Mouse (Mus musculus) A20 (cell line): Measurements from ENCODE around the gene Esr1.

Source experiments
- DNase-seq: peaks from one replicate; pipeline ENCODE4 v3.0.0-alpha.2; 2011; ENCODE audit warnings: low read depth, low spot score

Gene Esr1

DNA sequence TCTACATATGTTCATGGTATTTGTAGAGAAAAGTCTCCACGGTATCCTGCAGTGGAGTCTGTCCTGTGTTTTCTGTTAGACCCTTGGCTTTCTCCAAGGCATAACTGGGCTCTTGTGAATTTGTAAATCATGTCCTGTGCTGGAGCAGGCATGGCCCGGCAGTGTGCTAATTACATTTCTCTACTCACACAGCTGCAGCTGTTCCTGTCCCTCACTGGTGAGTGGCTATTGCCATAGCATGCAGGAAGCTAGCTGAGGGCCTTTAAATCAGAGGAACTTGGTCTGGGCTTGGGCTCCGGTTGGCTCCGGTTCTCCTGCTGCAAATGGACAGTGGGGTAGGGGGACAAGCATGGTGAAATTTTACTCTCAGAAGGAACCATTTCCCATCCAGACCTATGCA, 226.7 kb downstream of the Esr1 start:
- DNase-seq: no peak

GRCm38 (mm10) chr10:4841039-4841438, 229.6 kb downstream of the Esr1 start:
- DNase-seq: no peak

DNA sequence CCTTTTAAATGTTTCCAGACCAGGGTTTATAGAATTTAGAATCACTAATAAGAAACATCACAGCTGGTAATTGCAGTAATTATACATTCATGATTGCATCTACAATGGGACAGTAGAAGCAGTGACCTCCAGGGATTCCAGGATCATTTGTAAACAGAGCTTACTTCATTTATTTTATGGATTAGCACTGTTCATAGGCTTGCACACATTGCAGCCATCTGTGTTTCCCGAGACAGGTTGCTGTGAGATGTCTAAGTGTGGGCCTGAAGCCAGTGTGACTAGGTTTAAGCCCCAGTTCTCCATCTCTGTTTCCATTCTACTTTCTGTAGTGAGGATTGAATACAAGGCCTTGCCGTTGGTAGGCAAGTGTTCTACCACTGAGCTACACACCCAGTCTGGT, 236.1 kb downstream of the Esr1 start:
- no peak for DNase-seq

GRCm38 (mm10) chr10:4849881-4850280, 238.5 kb downstream of the Esr1 start:
- DNase-seq: no peak

- DNase-seq: no peak
These were observed 263.8 kb downstream of the Esr1 start for GRCm38 (mm10) chr10:4875076-4875737.

- no peak for DNase-seq
These were observed 270.0 kb downstream of the Esr1 start for GRCm38 (mm10) chr10:4881391-4881790.

DNA sequence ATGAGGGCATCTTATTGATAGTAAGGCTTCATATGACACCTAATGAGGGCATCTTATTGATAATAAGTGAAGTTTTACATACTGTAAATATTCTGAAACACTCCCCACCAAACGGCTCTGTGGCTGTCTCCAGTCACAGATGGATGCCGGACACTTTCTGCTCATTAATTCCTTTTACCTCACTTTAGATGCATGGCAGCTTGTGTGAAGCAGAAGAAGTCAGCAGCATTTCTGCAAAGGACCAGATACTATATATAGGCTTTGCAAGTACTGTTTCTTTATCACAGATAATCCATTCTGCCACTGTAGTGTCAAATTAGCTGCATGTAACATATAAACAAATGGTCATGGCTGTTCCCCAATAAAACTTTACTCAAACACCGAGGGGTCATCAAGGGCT, 274.1 kb downstream of the Esr1 start:
- no peak for DNase-seq

DNA sequence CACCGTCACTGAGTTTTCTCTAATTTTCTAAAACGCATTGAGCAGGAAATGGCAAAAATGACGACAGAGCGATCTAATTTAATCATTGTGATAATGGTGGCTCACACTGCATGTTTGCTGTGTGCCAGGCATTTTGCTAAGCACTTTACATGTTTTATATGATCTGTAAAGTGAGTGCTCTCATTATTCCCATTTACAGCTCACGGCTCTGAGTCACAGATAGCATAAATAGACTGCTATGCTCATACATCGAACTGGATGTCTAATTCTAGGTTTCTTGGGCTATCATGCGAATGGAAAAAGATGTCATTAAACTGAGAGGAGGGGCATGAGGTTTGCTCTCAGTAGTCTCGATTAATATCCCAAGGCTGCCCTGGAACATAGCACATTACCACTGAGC, 274.6 kb downstream of the Esr1 start:
- no peak for DNase-seq

DNA sequence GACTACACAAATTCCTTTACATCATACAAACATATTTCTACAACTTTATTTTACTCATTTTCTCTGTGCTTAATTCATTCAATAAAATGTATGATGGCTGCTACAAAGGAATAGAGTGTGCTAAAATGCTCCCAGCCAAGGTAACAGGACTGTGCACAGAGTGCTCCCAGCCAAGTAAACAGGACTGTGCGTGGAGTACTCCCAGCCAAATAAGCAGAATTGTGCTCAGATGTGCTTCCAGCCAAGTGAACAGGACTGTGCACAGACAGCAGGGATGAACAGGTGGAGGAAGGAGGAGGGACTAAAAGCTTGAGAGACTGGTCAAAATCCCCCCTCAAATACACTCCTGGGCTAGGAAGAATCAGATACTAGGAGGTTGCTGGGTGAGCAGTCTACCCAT, 282.1 kb downstream of the Esr1 start:
- no peak for DNase-seq

GRCm38 (mm10) chr10:4897789-4898188, 286.4 kb downstream of the Esr1 start:
- DNase-seq: no peak

DNA sequence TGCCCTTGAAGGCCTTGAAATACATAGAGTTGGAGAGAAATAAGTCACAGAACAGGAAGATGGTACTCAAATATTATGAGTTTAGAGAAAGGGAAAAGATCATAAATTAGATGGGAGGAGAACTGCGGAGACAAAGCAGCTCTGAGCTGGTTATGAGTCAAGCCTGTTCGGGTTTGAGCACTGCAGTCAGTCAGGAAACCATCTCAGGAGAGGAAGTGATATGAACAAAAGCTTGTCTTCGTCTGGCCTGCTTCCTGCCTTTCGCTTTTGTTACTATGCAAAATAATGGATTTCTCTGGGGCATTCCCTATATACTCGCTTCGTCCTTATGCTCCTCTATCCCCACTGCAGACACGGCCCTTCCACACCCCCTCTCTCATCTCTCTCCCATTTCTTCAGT, 288.9 kb downstream of the Esr1 start:
- DNase-seq: no peak

- DNase-seq: no peak
These were observed 297.9 kb downstream of the Esr1 start for GRCm38 (mm10) chr10:4909271-4909670.

DNA sequence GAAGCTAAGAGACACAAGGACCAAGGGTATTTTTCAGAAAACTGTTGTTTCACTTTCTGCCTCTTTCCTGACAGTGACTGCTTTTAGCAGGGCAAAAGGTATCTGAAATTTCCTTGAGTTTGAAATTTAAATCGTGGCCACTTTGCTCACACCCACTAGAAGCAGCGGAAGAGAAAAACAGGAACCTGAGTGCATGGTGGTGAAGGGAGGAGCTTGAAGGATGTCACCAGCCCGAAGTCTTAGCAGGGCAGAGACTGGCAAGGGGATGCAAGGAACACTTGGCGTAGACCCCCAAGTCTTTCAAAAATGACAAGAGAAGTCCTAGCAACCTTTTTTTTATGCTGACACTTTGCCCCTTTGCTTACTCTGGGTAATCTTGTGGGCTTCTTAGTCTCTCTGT, 299.1 kb downstream of the Esr1 start:
- DNase-seq: no peak

DNA sequence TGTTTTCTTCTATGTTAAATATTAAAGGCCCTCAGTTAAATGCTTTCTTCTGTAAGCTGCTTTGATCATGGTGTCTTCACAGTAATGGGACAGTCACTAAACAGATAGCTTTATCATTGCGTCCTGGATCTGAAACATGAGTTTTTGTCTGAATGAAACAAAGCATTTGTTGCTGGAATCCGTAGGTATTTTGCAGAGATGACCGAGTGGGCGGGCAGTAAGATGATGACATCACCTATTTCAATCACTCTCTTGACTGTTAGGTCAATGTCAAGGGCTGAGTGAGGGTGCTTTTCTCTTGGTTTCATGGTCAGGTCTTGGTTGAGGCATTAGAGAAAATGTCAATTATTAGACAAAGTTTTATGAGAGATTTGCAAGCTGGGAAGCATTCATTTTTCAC, 307.7 kb downstream of the Esr1 start:
- no peak for DNase-seq

DNA sequence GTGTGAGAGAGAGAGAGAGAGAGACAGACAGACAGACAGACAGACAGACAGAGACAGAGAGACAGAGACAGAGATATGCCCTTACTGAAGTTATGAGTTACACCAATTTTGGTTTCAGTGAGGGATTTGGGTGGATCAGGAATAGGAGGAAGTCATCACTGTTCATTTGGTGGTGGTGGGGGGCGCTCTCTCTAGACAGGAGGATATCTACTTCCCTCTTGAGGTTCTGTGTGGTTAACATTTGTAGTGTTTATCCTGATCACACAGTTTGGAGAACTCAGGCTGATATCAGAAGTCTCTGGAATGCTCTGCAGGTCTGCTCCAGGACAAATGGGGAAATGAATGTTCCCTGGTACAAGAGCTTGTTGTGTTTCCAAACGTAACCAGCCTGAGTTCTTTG, 312.2 kb downstream of the Esr1 start:
- no peak for DNase-seq

- no peak for DNase-seq
These were observed 313.0 kb downstream of the Esr1 start for GRCm38 (mm10) chr10:4924391-4924790.

GRCm38 (mm10) chr10:4943148-4943547, 331.8 kb downstream of the Esr1 start:
- no peak for DNase-seq

DNA sequence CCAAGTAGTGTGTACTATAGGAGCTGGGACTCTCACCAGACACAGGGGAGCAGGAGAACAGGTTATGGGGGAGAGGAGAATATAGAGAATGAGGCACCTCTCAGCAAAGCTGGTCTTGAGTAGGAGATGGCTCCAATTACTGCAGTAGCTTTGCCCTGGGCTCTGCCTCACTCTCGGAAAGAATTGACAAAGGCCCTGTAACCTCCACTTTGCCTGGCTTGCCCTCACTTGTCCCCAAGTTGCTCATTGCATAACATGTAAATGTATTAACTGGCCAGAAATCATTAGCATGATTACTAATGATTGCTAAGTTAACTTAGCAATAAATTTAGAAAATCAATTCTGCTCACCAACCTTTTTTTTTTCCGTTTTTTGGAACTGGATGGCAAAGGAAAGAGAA, 333.3 kb downstream of the Esr1 start:
- no peak for DNase-seq

GRCm38 (mm10) chr10:4965768-4966167, 354.4 kb downstream of the Esr1 start:
- no peak for DNase-seq

DNA sequence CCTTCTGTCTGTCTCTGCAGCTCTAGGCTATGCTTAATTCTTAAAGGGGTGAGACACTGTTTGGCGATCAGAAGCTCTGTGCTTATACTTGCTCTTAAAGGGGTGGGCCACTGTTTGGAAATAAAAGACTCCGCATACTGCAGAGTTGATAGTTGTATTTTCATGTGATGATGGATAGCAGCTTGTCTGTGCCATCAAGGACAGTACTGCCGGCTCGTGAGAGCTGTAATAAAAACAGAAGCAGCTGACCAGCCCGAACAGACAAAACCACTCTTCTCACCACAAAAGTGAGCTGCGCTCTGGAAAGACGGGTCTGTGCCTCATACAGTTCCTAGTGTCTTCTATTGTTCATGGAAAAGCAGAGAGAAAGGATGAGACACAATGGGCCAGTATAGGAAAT, 359.8 kb downstream of the Esr1 start:
- no peak for DNase-seq

GRCm38 (mm10) chr10:4971586-4971985, 360.2 kb downstream of the Esr1 start:
- DNase-seq: no peak

- no peak for DNase-seq
These were observed 360.6 kb downstream of the Esr1 start for GRCm38 (mm10) chr10:4972026-4972425.

- no peak for DNase-seq
These were observed 362.9 kb downstream of the Esr1 start for GRCm38 (mm10) chr10:4974246-4974645.

DNA sequence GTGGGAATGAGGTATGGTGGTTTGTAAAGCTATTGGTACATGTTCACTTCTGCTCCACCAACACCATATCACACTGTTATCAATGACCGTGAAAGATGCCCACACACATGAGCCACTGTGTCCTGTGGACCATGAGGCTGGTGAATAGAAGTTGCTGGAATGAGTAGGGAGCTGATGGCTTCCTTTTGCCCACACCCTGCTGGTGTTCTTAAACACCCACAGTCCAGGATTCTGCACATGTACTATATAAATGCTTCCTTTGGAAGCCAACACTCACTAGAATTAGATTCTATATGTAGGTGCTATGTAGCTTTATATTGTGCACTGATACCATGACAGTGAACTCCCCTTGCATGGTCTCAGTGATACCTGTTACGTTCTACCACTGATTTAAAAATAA, 365.2 kb downstream of the Esr1 start:
- DNase-seq: no peak
